Mouse (Mus musculus) T-helper 17 cell (primary cell): ENCODE data around the gene Phlda2.

Experiments
- in situ Hi-C, 2 experiments: fragments of 300-600 bp; cut with MboI, MseI; formaldehyde crosslinking; loops; 1 replicate in 1 of 2; 2 replicates in 1 of 2; pipeline ENCODE4 v1.15.1; 2025; ENCODE audit warnings: high pct_unique_total_duplicates in 2 of 2

The Phlda2 gene

DNA sequence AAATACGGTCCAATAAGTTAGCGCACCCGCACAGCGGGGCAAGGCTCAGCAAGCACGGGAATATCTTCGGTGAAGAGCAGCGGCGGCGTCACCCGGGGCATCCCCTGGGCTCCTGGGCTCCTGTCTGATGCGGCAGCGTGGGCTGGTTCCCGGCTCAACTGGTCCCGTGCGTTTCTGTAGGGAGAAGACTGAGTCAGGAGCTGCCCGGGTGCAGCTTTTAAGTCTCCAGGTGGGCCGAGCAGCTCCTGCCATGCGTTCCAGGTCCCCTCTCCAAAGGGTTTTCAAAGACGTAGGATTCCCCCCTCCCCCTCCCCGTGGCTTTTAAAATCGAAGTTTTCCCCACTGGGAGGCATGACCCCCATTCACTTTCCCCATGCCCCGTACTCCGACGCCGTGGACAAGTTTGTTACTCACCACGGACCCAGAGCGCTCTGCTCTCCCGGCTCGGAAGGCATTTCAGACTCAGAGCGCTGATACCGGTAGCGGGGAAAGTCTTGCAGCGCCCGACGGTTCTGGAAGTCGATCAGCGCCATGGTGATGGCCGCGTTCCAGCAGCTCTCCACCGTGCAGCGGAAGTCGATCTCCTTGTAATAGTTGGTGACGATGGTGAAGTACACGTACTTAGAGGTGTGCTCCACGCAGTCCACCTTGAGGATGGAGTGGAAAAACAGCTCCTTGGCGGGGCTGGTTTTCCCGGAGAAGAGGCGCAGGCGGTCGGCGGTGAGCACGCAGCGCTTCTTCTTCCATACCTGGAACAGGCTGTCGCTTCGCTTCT, 1.1 kb downstream of the Phlda2 start:
- in situ Hi-C loops: no loop called here

DNA sequence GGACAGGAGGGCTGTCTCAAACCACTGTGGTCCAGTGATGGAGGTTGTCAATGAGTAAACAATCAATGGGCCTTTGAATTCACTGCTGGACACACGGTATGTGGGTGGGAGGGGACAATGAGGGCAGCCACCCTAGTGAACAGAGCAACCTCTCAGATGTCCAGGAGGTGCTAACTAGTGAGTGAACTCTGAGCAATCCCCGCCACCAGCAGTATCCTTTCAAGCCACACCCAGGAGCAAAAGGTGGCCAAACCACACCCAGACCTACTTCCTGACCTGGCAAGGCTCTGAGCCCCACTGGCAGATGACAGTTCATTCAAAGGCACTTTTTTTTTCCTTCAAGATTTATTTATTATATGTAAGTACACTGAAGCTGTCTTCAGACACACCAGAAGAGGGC, 2.0 kb downstream of the Phlda2 start:
- in situ Hi-C loops: no loop called here

DNA sequence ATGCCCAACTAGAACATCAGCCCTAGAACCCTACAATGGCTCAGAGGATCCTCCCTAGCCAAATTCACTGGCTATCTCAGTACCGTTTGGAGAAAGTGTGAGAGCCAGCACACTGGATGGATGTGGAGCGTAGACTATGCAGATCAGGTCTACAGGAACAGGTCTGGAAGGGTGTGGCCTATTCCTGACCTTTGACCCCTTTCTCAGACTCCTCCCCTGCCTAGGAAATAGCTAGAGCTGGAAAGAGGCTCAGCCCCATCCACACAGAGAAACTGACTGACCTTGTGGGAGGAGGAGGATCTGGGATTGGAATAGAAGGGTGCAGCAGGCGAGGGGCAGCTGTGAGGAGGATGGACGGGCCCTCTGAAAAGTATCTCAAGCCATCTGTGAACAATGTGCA, 4.4 kb downstream of the Phlda2 start:
- in situ Hi-C loops: no loop called here

DNA sequence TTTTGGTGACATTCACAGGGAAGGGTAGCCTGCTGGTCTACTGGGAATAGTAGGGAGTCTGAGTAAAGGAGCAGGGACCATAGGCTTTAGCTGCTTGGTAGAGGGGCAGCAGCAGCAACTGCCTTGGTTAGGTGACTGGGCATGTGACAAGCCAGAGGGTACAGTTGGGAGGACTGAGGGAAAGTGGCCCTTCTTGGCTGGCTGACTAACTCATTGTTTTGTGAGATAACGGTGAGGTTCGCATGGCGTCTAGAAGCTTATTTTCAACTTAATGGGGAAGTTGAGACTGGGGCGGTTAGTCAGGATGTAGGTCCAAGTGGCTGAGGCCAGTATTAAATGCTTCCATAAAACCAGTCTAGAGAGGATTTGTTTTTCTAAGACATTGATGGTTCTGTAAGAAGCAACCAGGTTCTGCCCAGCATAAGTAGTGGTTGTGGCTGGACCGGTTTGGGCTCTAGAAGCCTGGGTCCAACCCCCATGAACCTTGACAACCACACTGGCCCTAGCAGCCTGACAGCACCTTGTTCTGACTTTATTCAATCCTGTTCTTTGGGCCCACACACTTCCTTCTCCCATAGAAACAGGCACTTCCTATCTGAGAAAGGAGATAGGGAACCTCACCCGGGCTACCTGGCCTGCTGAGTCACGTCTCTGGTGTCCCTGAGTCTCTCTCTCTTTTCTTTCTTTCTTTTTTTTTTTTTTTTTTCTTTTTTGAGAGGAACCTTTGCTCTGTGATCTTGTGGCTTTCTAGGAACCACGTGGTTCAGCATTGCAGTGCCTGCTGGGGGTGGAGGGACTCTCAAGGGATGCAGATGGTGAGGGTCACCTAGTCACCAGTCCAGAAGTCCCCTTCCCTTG, 7.6 kb downstream of the Phlda2 start:
- in situ Hi-C loops: no loop called here

DNA sequence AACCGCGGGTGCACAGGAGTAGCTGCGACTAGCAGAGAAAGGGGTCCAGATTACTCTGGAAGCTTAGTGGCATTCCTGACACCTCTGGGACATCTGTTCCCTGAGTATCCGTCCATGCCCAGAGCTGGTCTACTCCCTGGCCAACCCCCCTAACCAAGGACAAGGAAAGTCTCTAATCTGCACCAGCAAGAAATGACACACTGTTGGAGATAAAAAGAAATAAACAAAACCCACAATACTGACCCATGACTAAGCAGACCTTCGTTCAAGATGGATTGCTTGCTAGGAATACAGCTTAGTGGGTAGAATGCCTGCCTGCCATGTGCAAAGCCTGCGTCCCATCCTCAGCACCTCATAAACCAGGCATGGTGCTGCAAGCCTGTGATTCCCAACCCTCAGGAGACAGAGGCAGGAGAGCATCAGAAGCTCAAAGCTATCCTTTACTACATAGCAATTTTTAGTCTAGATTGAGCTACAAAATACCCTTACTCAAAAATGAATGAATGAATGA, 9.3 kb downstream of the Phlda2 start:
- in situ Hi-C loops: no loop called here

DNA sequence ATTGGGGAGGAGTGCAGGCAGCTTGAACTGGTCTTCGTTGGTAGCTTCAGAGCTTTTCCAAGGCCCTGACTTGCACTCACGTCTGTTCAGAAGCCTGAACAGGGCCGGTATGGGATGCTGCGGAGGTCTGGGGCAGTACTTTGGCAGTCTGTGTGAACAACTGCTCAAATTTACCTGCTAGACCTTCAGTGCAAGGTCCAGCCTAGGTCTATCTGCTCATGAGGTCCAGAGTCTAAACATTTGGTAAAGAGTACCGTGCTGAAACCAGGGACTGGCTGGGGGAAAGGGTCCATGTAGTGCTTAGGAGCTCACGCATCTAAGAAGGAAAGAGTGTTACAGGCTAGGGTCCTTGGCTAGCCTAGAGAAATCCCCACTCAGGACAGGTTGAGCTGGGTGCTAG, 13.2 kb downstream of the Phlda2 start:
- in situ Hi-C loops: no loop called here

DNA sequence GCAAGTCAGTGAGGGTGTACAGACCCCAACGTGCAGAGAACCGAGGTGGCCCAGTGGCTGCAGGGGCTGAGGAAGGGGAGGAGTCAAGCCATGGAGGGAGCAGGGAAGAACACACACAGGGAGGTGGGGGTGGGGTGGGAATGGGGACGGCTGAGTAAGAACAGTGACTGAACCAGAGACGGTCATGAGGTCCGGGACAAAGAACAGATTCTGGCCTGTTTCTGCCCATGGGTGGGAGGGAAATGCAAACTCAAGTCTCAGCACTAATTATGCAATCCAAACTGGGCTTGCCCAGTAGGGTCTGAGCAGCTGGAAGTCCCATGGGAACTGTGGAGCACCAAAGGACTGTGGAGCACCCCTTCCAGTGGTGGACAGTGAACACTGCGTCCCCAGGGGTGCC, 20.4 kb downstream of the Phlda2 start:
- in situ Hi-C loops: no loop called here

DNA sequence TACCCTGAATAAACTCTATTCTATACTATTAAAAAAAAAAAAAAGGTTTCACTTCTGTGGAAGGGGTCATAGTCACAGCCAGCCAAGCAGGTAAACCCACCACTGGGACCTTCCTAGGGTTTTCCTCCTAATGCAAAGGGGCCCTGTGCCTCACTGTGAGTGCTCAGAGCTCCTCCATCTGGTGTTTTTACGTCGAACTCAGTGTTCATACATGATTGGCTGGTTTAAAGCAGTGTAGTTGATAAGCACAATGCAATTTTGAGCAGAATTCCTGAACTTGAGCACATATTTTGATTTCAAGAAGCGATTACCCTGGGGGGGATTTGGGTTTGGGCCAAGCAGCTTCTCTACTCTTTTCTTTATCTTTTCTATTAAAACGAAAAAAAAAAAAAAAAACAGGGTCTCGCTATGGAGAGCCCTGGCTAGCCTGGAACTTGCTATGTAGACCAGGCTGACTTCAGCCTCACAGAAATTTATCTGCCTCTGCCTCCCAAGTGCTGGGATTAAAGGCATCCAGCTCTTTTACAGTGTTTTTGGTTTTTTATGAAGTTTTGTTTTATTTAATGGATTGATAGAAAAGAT, 21.1 kb downstream of the Phlda2 start:
- in situ Hi-C loops: no loop called here

DNA sequence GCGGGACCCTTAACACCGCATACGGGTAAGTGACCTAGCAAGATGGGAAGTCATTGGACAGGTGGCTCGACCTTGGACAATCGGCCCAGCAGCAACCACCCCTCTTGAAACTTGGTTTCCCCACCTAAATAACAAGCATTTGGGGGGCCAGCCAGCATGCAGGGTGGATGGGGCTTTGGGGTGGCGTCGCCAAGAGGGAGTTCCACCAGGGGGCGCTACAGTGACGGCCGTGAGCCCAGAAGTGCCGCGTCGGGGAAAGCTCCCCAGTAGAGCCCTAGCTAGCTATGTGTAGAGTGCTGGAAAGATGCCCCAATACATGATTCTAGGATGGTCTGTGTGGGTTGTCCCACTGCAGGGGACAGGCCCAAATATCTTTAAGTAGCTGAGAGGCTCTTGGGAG, 22.5 kb downstream of the Phlda2 start:
- in situ Hi-C loops: no loop called here

DNA sequence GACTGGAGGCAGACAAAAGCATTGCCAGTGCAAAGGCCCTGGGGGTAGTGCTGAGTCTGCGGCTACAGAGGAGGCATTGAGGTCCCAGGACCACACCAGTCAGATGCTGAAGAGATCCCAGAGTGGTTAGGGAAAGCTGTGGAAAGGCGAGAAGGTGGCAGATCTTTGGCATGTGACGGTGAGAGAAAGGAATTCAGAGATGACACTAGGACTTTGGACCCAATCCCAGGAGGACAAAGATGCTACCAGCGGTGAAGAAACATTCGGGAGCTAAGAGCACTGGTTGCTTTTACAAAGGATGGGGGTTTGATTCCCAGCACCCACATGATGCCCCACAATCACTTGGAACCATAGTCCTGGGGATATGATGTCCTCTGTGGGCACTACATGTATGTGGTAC, 25.1 kb downstream of the Phlda2 start:
- in situ Hi-C loops: no loop called here

DNA sequence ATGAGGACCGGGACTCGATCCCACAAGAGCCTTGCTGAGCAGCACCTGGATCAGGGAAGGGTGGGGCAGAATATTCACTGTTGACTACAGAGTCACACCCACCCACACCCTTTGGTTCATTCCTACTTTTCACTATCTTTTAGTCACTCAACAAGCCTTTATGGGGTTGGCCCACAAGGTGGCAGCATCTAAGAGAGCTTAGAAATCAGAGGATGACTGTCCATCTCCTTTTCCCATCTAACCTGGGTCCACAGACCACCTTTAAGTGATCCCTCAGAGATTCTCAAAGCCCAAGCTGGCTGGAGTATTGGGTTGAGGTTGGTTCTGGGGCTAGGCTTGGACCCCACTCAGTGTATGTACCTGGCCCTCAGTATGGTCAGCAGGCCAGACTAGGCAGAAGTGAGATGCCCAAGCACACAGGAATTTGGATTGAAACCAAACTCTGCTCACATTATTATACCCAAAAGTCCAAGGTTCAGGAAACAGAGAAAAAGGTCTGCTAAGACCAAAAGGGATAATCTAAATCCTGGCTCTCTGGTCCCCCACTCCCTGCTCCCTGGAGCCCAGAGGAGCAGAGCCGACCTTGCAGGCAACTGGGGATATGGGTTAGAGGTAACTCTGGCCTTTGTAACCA, 26.1 kb downstream of the Phlda2 start:
- in situ Hi-C loops: no loop called here

DNA sequence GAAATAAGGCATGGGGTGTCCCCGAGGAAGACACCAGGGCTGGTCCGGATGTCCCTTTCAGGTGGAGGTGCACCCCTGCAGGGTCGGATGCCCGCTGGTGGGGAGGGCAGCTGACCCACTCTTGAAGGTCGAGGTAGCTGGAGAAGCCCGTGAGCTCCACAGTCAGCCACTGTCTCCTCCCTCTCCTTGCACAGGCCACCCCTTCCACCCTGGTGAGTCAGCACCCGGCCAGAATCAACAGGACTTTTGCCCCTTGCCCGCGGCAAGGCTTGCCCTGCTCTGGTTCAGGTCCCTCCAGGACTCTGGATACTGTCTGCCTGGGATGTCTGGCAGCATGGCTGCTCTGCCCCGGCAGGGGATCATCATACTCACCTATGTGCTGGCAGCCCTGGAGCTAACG, 27.1 kb downstream of the Phlda2 start:
- in situ Hi-C loops: no loop called here

DNA sequence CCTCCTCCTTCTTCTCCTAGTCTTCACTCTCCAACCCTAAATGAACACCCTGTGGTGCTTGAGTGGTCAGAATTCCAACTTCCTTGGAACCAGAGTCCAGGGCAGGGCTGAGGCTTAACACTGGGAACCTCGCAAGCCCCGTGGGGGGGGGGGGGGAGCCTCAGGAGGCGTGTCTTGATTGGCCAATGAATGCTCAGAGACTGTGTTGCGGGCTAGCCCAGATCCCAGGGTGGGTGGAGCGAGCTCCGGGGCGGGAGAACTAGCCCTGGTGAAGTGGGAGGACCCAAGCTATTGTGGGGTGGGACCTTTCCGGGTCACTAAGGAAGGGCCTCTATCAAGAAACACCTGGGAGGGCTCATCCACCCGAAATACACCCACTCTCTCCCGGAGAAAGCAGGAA, 28.1 kb downstream of the Phlda2 start:
- in situ Hi-C loops: no loop called here

DNA sequence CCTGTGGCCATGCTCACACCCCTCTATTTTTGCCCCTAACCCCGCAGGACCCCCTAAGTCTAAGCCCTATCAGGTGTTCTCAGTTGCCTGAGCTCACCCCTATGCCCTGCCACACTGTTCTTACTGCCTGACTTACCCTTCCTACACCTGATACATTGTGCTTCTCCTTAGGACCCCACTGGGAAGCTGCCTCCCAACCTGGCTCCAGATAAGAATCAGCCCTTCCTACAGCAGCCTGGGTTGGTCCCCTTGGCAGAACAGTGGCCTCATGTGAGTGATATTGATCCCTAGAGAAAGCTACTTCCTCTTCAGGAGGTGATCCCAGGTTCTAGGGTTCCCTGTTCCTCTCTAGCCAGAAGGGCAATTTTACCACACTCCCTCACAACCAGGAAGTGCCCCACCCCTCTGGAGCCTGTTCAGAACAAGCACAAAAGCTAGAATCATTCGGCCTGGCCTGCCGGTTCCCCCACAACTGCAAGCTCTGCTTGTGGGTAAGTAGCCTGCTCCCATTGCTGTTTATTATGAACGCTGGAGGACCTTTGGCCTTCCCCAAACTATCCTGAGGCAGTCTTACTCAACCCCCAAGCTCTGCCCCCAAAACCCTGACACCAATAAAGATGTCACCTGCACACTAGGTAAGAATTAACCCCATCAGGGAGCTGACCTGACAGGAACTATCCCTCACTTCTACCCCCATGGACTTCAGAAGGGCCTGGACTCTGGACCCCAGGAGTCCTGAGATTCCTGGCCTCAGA, 29.4 kb downstream of the Phlda2 start, which contains the start of gene Slc22a18:
TSS of gene Slc22a18 (plus strand) at position 390 of the 755 bp plus-strand sequence.
- in situ Hi-C loops: no loop called here

DNA sequence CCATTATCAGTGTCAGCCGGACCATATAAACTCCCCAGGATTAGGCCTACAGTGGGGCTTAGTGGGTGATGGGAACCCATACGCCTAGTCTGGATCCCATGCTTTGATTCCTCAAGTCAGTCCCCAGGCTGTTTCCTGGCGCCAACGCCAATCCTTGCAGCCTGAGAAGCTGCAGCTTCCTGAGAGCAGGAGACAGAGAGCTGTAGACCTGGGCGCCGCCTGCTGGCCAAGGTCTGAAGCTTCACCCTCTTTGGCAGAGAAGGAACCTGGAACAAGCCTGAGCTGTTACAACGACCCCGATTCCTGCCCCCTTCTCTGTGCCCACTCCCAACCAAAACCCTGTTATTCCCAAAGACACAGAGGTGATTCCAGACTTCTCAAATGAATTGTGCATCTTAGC, 33.0 kb downstream of the Phlda2 start:
- in situ Hi-C loops: loop anchor here (5.0 kb wide), 2 partner anchors 313 to 318 kb away; no protein-coding TSS in a partner anchor

DNA sequence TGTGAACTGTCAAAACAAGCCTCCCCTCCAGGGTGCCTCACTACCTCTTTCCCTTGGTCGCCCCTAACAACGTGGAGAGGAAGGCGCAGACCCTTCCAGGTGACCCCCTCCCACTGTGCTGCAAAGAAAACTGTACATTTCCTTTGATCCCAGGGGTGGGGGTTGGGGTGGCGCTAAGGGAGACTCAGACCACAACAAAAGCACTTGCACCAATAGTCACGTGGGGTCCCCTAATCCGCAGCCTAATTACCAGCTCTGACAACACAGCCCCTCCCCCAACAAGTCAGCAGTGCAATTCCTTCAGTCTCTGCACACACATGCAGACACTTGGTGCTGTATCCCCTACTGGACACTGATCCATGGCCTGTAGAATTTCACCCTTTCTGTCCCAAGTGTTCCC, 35.2 kb downstream of the Phlda2 start:
- in situ Hi-C loops: loop anchor here (5.0 kb wide), 2 partner anchors 310 to 315 kb away; no protein-coding TSS in a partner anchor

DNA sequence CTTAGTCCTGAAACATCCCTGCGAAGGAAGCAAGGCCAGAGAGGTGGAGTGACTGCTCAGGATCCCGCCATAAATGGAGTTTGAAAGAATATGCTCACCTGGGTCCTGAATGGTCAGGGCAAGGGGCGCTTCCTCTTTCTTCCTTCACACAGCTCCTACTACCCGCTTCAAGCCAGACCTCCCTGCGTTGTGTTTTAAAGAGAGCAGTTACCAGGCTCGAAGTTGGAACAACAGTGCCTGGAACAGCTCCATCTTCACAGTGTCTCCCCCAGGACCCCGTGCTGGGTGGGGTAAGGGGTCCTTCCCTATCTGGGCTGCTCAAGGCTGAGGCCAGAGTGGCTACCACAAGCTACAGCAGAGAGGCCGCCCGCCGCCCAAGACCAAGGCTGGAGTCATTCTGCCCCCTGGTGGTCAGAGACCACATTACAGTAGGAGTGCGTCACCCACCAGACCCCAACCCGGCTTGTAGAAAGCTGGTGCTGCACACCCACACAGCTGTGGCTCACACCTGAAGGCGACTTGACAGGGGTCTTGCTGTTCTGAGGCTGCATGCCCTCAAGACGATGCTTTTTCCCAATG, 36.8 kb downstream of the Phlda2 start:
- in situ Hi-C loops: loop anchor here (5.0 kb wide), 2 partner anchors 309 to 314 kb away; no protein-coding TSS in a partner anchor

DNA sequence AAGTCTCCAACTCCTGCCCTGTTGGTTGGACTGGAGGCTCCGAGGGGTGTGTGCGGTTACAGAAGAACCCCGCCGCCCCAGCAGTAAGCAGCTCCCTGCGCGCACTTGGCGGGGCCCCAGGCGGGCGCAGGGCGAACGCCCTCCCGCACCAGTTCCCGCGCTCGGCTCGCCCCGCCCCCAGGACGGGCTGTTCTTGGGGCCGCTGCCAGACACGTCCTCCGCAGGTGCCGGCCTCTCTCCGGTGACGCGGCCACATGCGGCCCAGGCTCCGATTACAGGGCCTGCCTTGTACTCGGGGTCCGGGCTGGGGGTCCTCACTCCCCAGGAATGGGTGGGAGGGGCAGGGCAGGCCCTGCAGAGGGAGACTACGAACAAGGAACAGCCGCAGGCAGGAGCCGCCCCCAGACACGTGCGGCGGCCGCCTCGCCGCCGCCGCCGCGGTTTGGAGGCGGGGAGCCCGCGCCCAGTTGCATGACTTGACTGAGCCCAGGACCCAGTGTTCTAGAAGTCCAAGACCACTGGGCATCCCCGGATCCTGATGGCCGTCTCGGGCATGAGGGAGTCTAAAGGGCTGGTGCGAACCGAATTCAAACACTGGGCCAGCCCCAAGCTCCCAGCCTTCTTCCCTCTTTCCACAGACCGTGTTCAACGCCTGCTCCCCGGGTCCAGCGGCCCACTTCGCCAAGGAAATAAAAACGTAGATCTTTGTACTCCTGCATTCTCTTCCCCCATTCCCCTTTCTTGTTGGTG, 38.0 kb downstream of the Phlda2 start:
- in situ Hi-C loops: loop anchor here (5.0 kb wide), 2 partner anchors 308 to 313 kb away; no protein-coding TSS in a partner anchor

DNA sequence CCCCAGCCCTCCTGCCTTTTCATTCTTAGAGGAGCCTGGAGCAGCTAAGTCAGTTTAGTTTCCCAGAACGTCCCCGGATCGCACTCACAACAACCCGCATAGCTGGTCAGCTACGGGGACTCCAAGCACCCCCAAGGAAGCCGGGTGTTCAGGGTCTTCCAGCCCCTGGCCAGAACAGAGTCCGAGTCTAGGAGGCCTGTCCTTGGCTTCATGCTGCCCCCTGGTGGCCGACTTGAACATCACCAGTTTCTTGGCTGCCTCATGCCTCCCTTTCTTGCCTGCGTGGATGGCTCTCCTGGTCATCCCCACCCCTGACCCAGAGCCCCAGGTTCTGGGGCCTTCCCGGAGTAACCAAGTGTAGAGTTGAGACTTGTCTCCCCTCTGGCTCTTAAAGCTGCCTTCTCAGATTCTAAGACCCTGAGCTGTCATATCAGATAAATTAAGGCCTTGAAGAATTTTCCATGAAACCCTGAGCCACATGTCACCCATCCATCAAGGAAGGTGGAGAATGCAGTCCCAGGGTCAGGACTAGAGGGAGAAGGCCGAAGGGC, 39.0 kb downstream of the Phlda2 start:
- in situ Hi-C loops: no loop called here
